Mouse (Mus musculus): Measurements from ENCODE around the gene Gabbr2. TPM values are rescaled to one million over a fixed set of nuclear protein-coding genes. Genes with fewer than 3 reads are reported as not detected.
A peak's percentile ranks its signal among the peaks of the same experiment; 100 is the strongest.

The Gabbr2 gene
- polyA plus RNA-seq, 1 experiment, result not detected

- WGBS, result 87% methylated on average over 6 of the region's 6 CpGs
- no peak overlapping the region for H3K4me3 ChIP-seq (replicated peaks; ENCODE audit: extremely low read depth, low read depth, low read length)
- TF ChIP-seq CTCF (IDR thresholded peaks at IDR 0.05; ENCODE audit: insufficient read depth, low read length) (no peak), POLR2A (IDR thresholded peaks at IDR 0.05; ENCODE audit: borderline replicate concordance, extremely low read depth, low read depth, low read length) (no peak)
- no peaks in the 10 kb centered on the region; the same call in 1 of the 2 replicates for H3K4me1 ChIP-seq (ENCODE audit: control insufficient read depth, insufficient read depth, low read length)
- DNase-seq, result no peak
Observed at GRCm38 (mm10) chr4:46860586-46860985, 131.1 kb downstream of the Gabbr2 start.

DNA sequence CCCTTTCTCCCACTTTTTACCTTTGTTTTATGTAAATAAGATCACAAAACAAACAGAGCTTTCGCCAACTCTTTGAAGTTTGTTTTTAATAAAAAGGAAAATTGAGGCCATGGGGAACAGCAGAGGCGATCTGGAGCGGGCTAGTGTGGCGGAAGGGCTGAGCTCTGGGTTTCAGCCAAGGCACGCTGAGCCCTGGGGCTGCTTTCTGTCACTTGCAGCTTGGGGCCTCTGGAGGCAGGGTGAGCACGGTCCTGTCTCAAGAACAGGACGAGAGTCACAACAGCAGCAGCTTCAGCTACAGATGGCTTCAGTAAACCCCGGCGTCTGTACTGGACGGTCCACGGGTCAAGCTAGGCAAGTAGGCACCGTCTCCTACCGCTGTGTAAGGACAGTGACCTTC, 132.8 kb downstream of the Gabbr2 start:
- no peaks in the 10 kb centered on the region; the same call in 1 of the 2 replicates for H3K4me1 ChIP-seq (ENCODE audit: control insufficient read depth, insufficient read depth, low read length)
- H3K4me3 ChIP-seq (replicated peaks; ENCODE audit: extremely low read depth, low read depth, low read length), result no peak overlapping the region
- TF ChIP-seq CTCF (IDR thresholded peaks at IDR 0.05; ENCODE audit: insufficient read depth, low read length), result 0 out of 2 replicates have a peak, but pooled peaks have one; percentile 27
- no peak for TF ChIP-seq POLR2A (IDR thresholded peaks at IDR 0.05; ENCODE audit: borderline replicate concordance, extremely low read depth, low read depth, low read length)
- no peak for DNase-seq
- 22% methylated on average over 13 of the region's 13 CpGs for WGBS

- Histone ChIP-seq H3K4me3 (replicated peaks; ENCODE audit: extremely low read depth, low read depth, low read length) (no peak overlapping the region), H3K4me1 (ENCODE audit: control insufficient read depth, insufficient read depth, low read length) (no peaks in the 10 kb centered on the region; the same call in 1 of the 2 replicates)
- TF ChIP-seq CTCF (IDR thresholded peaks at IDR 0.05; ENCODE audit: insufficient read depth, low read length), result no peak
- TF ChIP-seq POLR2A (IDR thresholded peaks at IDR 0.05; ENCODE audit: borderline replicate concordance, extremely low read depth, low read depth, low read length), result no peak
- 85% methylated on average over 8 of the region's 8 CpGs for WGBS
- no peak for DNase-seq
Observed at GRCm38 (mm10) chr4:46856145-46856544, 135.5 kb downstream of the Gabbr2 start.

DNA sequence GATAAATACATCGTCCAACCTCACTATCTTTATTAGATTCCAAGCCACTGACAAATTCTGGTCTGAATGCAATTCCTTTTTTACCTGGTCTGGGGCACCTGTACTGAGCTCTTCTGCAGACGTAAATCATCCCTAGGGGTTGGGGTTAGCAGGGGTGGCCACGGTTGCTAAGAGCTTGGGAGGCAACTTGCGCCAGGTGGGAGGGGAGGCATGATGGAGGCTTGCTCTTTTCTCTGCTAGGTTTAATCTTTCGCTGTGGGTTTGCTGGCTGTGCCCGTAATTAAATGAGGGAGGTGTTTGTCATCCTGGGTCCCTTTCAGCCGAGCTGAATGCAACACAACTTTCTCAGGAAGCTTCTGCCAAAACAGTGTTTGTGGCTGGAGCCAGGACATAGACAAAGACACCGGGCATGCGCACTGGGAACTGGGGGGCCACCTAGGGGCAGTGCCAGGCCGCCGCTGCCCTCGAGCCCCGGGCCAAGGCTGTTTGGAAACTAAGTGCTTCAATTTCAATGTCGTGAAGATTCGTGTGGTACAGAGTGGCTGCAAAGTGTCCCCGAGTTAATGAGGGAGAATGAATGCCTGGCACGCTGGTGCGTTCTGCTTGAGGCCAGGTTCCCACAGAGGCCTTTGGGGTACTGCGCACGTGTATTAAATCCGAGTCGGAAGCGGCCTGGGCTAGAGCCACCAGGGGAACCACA, 136.8 kb downstream of the Gabbr2 start:
- TF ChIP-seq CTCF (IDR thresholded peaks at IDR 0.05; ENCODE audit: insufficient read depth, low read length) (no peak), POLR2A (IDR thresholded peaks at IDR 0.05; ENCODE audit: borderline replicate concordance, extremely low read depth, low read depth, low read length) (no peak)
- Histone ChIP-seq H3K4me3 (replicated peaks; ENCODE audit: extremely low read depth, low read depth, low read length) (no peak overlapping the region), H3K4me1 (ENCODE audit: control insufficient read depth, insufficient read depth, low read length) (no peaks in the 10 kb centered on the region; the same call in 1 of the 2 replicates)
- no peak for DNase-seq
- 62% methylated on average over 23 of the region's 23 CpGs for WGBS

- no peak for DNase-seq
- no peak for TF ChIP-seq POLR2A (IDR thresholded peaks at IDR 0.05; ENCODE audit: borderline replicate concordance, extremely low read depth, low read depth, low read length)
- TF ChIP-seq CTCF (IDR thresholded peaks at IDR 0.05; ENCODE audit: insufficient read depth, low read length), result no peak
- 62% methylated on average over 12 of the region's 12 CpGs for WGBS
- Histone ChIP-seq H3K4me3 (replicated peaks; ENCODE audit: extremely low read depth, low read depth, low read length) (no peak overlapping the region), H3K4me1 (ENCODE audit: control insufficient read depth, insufficient read depth, low read length) (no peaks in the 10 kb centered on the region; the same call in 1 of the 2 replicates)
Observed at GRCm38 (mm10) chr4:46853852-46854460, 137.7 kb downstream of the Gabbr2 start.

GRCm38 (mm10) chr4:46847745-46848144, 143.9 kb downstream of the Gabbr2 start:
- Histone ChIP-seq H3K4me3 (replicated peaks; ENCODE audit: extremely low read depth, low read depth, low read length) (no peak overlapping the region), H3K4me1 (ENCODE audit: control insufficient read depth, insufficient read depth, low read length) (no peaks in the 10 kb centered on the region; the same call in 1 of the 2 replicates)
- no peak for DNase-seq
- TF ChIP-seq CTCF (IDR thresholded peaks at IDR 0.05; ENCODE audit: insufficient read depth, low read length), result no peak
- no peak for TF ChIP-seq POLR2A (IDR thresholded peaks at IDR 0.05; ENCODE audit: borderline replicate concordance, extremely low read depth, low read depth, low read length)

GRCm38 (mm10) chr4:46846396-46846795, 145.3 kb downstream of the Gabbr2 start:
- no peak for DNase-seq
- no peak for TF ChIP-seq CTCF (IDR thresholded peaks at IDR 0.05; ENCODE audit: insufficient read depth, low read length)
- no peak for TF ChIP-seq POLR2A (IDR thresholded peaks at IDR 0.05; ENCODE audit: borderline replicate concordance, extremely low read depth, low read depth, low read length)
- Histone ChIP-seq H3K4me3 (replicated peaks; ENCODE audit: extremely low read depth, low read depth, low read length) (no peak overlapping the region), H3K4me1 (ENCODE audit: control insufficient read depth, insufficient read depth, low read length) (no peaks in the 10 kb centered on the region; the same call in 1 of the 2 replicates)
- WGBS, result 96% methylated on average over 10 of the region's 10 CpGs

DNA sequence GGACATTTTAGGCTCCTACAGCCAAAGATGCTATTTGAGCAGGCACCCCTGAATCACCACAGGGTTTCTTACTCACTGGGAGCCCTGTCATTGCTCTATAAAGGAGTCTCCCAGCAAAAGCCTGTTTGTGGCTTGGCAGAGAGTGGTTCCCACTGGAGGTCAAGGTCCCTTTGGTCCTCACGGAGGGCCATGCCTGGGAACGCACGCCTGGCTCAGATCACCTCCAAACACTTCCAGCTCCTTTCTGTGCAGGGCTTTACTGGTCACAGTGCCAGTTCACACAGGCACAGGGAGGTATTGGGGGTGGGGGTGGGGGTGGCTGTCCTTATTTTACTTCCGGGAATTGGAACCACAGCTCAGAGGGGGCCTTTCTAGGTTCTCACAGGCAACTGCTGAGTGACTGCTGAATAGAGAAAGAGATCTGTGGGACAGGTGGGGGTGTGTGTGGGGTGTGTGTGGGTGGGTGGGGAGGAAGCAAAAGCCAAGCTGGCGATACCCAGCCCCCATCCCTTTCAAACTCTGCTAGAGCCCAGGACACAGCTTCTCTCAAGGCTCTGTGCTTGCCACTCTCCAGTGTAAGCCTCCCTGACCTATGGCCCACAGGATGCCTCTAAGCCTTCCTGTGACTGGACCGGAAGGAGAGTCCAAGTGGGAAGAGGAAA, 146.6 kb downstream of the Gabbr2 start:
- H3K4me3 ChIP-seq (replicated peaks; ENCODE audit: extremely low read depth, low read depth, low read length), result no peak overlapping the region
- no peaks in the 10 kb centered on the region for H3K4me1 ChIP-seq (ENCODE audit: control insufficient read depth, insufficient read depth, low read length)
- TF ChIP-seq POLR2A (IDR thresholded peaks at IDR 0.05; ENCODE audit: borderline replicate concordance, extremely low read depth, low read depth, low read length) (no peak), CTCF (IDR thresholded peaks at IDR 0.05; ENCODE audit: insufficient read depth, low read length) (no peak)
- DNase-seq, result no peak
- 65% methylated on average over 6 of the region's 6 CpGs for WGBS

DNA sequence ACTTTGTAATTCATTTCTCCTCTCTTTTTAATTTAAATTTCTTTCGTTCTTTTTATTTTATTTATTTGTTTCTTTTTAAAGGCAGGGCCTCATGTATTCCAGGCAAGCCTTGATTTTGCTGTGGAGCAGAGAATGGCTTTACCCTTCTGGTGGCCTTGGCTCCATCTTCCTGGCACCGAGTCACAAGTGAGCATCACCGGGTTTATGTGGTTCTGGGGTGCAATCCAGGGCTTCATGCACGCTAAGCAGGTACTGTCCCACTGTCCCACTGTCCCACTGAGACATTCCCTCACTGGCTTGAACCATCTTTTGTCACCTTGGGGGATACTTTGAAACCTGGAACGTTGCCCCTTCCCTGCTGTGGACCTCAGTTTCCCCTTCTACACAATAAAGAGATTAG, 147.1 kb downstream of the Gabbr2 start:
- 88% methylated on average over 5 of the region's 5 CpGs for WGBS
- no peaks in the 10 kb centered on the region for H3K4me1 ChIP-seq (ENCODE audit: control insufficient read depth, insufficient read depth, low read length)
- no peak for DNase-seq
- TF ChIP-seq POLR2A (IDR thresholded peaks at IDR 0.05; ENCODE audit: borderline replicate concordance, extremely low read depth, low read depth, low read length), result no peak
- TF ChIP-seq CTCF (IDR thresholded peaks at IDR 0.05; ENCODE audit: insufficient read depth, low read length), result no peak
- H3K4me3 ChIP-seq (replicated peaks; ENCODE audit: extremely low read depth, low read depth, low read length), result no peak overlapping the region
